Mouse (Mus musculus) forebrain, embryonic 11.5 days (tissue): Measurements from ENCODE around the gene Spon2. TPM values are rescaled to one million over a fixed set of nuclear protein-coding genes. Genes with fewer than 3 reads are reported as not detected.
A peak's percentile ranks its signal among the peaks of the same experiment; 100 is the strongest.

Experiments
- ATAC-seq: fragments of 200-750 bp; cut with Nextera tagmentation; replicated peaks from 2 replicates; pipeline ENCODE4 v1.8.0; 2017; ENCODE audit warnings: moderate TSS enrichment; ENCODE audit not compliant: low FRiP score
- DNase-seq: peaks from one replicate; pipeline ENCODE4 v3.0.0-alpha.2; 2017; ENCODE audit warnings: low spot score
- H3K27ac ChIP-seq: fragments of 300-500 bp; sonication (generic); 2 replicates; pipeline ENCODE4 v1.5.1; 2014; ENCODE audit warnings: low read depth, low read length
- H3K27me3 ChIP-seq: fragments of 300-500 bp; sonication (generic); 2 replicates; pipeline ENCODE4 v1.6.1; 2014; ENCODE audit warnings: mild to moderate bottlenecking, low read length, mixed read lengths; ENCODE audit not compliant: control insufficient read depth, insufficient read depth
- H3K36me3 ChIP-seq: fragments of 300-500 bp; sonication (generic); 2 replicates; pipeline ENCODE4 v1.6.1; 2014; ENCODE audit warnings: mild to moderate bottlenecking, low read length, moderate library complexity, mixed read lengths; ENCODE audit not compliant: control insufficient read depth, insufficient read depth
- H3K4me1 ChIP-seq: fragments of 300-500 bp; sonication (generic); replicated peaks from 2 replicates; pipeline ENCODE4 v1.6.1; 2014; ENCODE audit warnings: low read length, mixed read lengths; ENCODE audit not compliant: control insufficient read depth, insufficient read depth
- H3K4me2 ChIP-seq: fragments of 300-500 bp; sonication (generic); 2 replicates; pipeline ENCODE4 v1.6.1; 2014; ENCODE audit warnings: low read depth, mild to moderate bottlenecking, low read length, moderate library complexity, mixed read lengths; ENCODE audit not compliant: severe bottlenecking
- H3K4me3 ChIP-seq: fragments of 300-500 bp; sonication (generic); 2 replicates; pipeline ENCODE4 v1.5.1; 2014; ENCODE audit warnings: low read depth, low read length
- H3K9ac ChIP-seq: fragments of 300-500 bp; sonication (generic); 2 replicates; pipeline ENCODE4 v1.6.1; 2014; ENCODE audit warnings: low read length
- H3K9me3 ChIP-seq: fragments of 300-500 bp; sonication (generic); 2 replicates; pipeline ENCODE4 v1.6.1; 2016; ENCODE audit warnings: low read length, mixed read lengths; ENCODE audit not compliant: control insufficient read depth
- WGBS: fragments of 180-500 bp; shearing (Covaris S2); extraction: QIAGEN DNeasy Blood & Tissue Kit; methylation state at CpG from one replicate; pipeline ENCODE4 v1.1.7; 2014; 5-methylcytosine and 5-hydroxymethylcytosine counted together
- polyA plus RNA-seq: library from polyadenylated mRNA; unstranded; fragments of >200 nt; fragmentation: Nextera tagmentation; extraction: Ambion mirVana; gene quantifications from 2 replicates; pipeline ENCODE4 v1.2.1, GENCODE M21; 2014

Spon2 gene
- polyA plus RNA-seq, 1 experiment from 2014 or later: 2.3 TPM

GRCm38 (mm10) chr5:33222389-33222788, 4.1 kb upstream of the Spon2 start:
- Histone ChIP-seq H3K4me2 (no peak overlapping the region), H3K9ac (no peak overlapping the region), H3K27me3 (no peaks in the 10 kb centered on the region), H3K4me1 (peaks cover 5% of the 10 kb centered on the region), H3K27ac (no peak overlapping the region), H3K4me3 (no peak overlapping the region), H3K36me3 (no peaks in the 10 kb centered on the region), H3K9me3 (no peaks in the 10 kb centered on the region)
- ATAC-seq (no peak), DNase-seq (no peak)
- WGBS: 69% methylated on average over 6 of the region's 6 CpGs

- Histone ChIP-seq H3K4me2 (no peak overlapping the region), H3K36me3 (no peaks in the 10 kb centered on the region), H3K4me3 (no peak overlapping the region), H3K27me3 (no peaks in the 10 kb centered on the region), H3K4me1 (peaks cover 5% of the 10 kb centered on the region), H3K9me3 (no peaks in the 10 kb centered on the region), H3K27ac (no peak overlapping the region), H3K9ac (no peak overlapping the region)
- no peak for ATAC-seq
- WGBS: 83% methylated on average over 10 of the region's 10 CpGs
- DNase-seq: no peak
Measured at GRCm38 (mm10) chr5:33220350-33221044, 2.2 kb upstream of the Spon2 start.

- Histone ChIP-seq H3K27ac (no peak overlapping the region), H3K4me2 (no peak overlapping the region), H3K36me3 (no peaks in the 10 kb centered on the region), H3K4me1 (peaks cover 5% of the 10 kb centered on the region), H3K9ac (no peak overlapping the region), H3K4me3 (no peak overlapping the region), H3K9me3 (no peaks in the 10 kb centered on the region), H3K27me3 (no peaks in the 10 kb centered on the region)
- ATAC-seq (no peak), DNase-seq (no peak)
- WGBS: 90% methylated on average over 4 of the region's 4 CpGs
Measured at GRCm38 (mm10) chr5:33219831-33220230, 1.6 kb upstream of the Spon2 start.

GRCm38 (mm10) chr5:33218746-33219449, 643 bp upstream of the Spon2 start:
- H3K27ac ChIP-seq: no peak overlapping the region
- no peak for ATAC-seq
- no peak overlapping the region for H3K4me3 ChIP-seq
- H3K9ac ChIP-seq: no peak overlapping the region
- H3K4me1 ChIP-seq: peaks cover 5% of the 10 kb centered on the region
- no peaks in the 10 kb centered on the region for H3K27me3 ChIP-seq
- H3K9me3 ChIP-seq: no peaks in the 10 kb centered on the region
- no peaks in the 10 kb centered on the region for H3K36me3 ChIP-seq
- no peak for DNase-seq
- WGBS: 79% methylated on average over 20 of the region's 20 CpGs
- H3K4me2 ChIP-seq: no peak overlapping the region

- Histone ChIP-seq H3K36me3 (no peaks in the 10 kb centered on the region), H3K4me1 (peaks cover 5% of the 10 kb centered on the region), H3K9me3 (no peaks in the 10 kb centered on the region), H3K4me2 (no peak overlapping the region), H3K9ac (no peak overlapping the region), H3K4me3 (no peak overlapping the region), H3K27me3 (no peaks in the 10 kb centered on the region), H3K27ac (no peak overlapping the region)
- no peak for ATAC-seq
- DNase-seq: peak; percentile 52
- 49% methylated on average over 3 of the region's 3 CpGs for WGBS
Measured at GRCm38 (mm10) chr5:33217663-33218062, 592 bp downstream of the Spon2 start.

- ATAC-seq (no peak), DNase-seq (peak; percentile 17)
- no peaks in the 10 kb centered on the region for H3K27me3 ChIP-seq
- H3K4me2 ChIP-seq: no peak overlapping the region
- H3K27ac ChIP-seq: no peak overlapping the region
- H3K9ac ChIP-seq: no peak overlapping the region
- no peaks in the 10 kb centered on the region for H3K36me3 ChIP-seq
- no peak overlapping the region for H3K4me3 ChIP-seq
- WGBS: 79% methylated on average over 4 of the region's 4 CpGs
- H3K9me3 ChIP-seq: no peaks in the 10 kb centered on the region
- peaks cover 5% of the 10 kb centered on the region for H3K4me1 ChIP-seq
Measured at GRCm38 (mm10) chr5:33214723-33215122, 3.5 kb downstream of the Spon2 start.

- Histone ChIP-seq H3K9ac (no peak overlapping the region), H3K4me1 (no peaks in the 10 kb centered on the region), H3K36me3 (no peaks in the 10 kb centered on the region), H3K4me3 (no peak overlapping the region), H3K4me2 (no peak overlapping the region), H3K27me3 (no peaks in the 10 kb centered on the region), H3K27ac (no peak overlapping the region), H3K9me3 (no peaks in the 10 kb centered on the region)
- DNase-seq: peak; percentile 3
- ATAC-seq: no peak
- WGBS: 89% methylated on average over 5 of the region's 5 CpGs
Measured at GRCm38 (mm10) chr5:33211254-33211653, 7.0 kb downstream of the Spon2 start.

- Histone ChIP-seq H3K4me3 (no peak overlapping the region), H3K27ac (no peak overlapping the region), H3K9ac (no peak overlapping the region), H3K4me2 (no peak overlapping the region), H3K27me3 (no peaks in the 10 kb centered on the region), H3K4me1 (no peaks in the 10 kb centered on the region), H3K9me3 (no peaks in the 10 kb centered on the region), H3K36me3 (no peaks in the 10 kb centered on the region)
- DNase-seq: peak; percentile 26
- ATAC-seq: no peak
- WGBS: 95% methylated on average over 3 of the region's 3 CpGs
Measured at GRCm38 (mm10) chr5:33210515-33210914, 7.7 kb downstream of the Spon2 start.
